Mouse (Mus musculus) stomach, postnatal 0 days (tissue): ENCODE measurements around the gene Rmnd5b. TPM values are rescaled to one million over a fixed set of nuclear protein-coding genes. Genes with fewer than 3 reads are reported as not detected.

ENCODE experiments used
- ATAC-seq: fragments of 200-750 bp; cut with Nextera tagmentation; 2 replicates; pipeline ENCODE4 v1.8.0; 2017; ENCODE audit not compliant: low FRiP score, low TSS enrichment
- DNase-seq: peaks from one replicate; pipeline ENCODE4 v3.0.0-alpha.2; 2016; ENCODE audit warnings: low spot score
- H3K27ac ChIP-seq: fragments of 300-500 bp; sonication (generic); replicated peaks from 2 replicates; pipeline ENCODE4 v1.5.1; 2014; ENCODE audit warnings: mild to moderate bottlenecking, control low read depth
- H3K27me3 ChIP-seq: fragments of 300-500 bp; sonication (generic); 2 replicates; pipeline ENCODE4 v1.6.1; 2014; ENCODE audit warnings: low read length; ENCODE audit not compliant: control insufficient read depth, insufficient read depth
- H3K36me3 ChIP-seq: fragments of 300-500 bp; sonication (generic); 2 replicates; pipeline ENCODE4 v1.6.1; 2014; ENCODE audit warnings: low read length, mixed read lengths; ENCODE audit not compliant: control insufficient read depth, insufficient read depth
- H3K4me1 ChIP-seq: fragments of 300-500 bp; sonication (generic); replicated peaks from 2 replicates; pipeline ENCODE4 v1.6.1; 2014; ENCODE audit warnings: antibody characterized with exemption; ENCODE audit not compliant: control insufficient read depth, insufficient read depth
- H3K4me2 ChIP-seq: fragments of 300-500 bp; sonication (generic); replicated peaks from 2 replicates; pipeline ENCODE4 v1.6.1; 2014; ENCODE audit warnings: low read depth, mild to moderate bottlenecking, control low read depth, moderate library complexity
- H3K4me3 ChIP-seq: fragments of 300-500 bp; sonication (generic); 2 replicates; pipeline ENCODE4 v1.5.1; 2014; ENCODE audit warnings: low read depth, low read length, control low read depth
- H3K9ac ChIP-seq: fragments of 300-500 bp; sonication (generic); 2 replicates; pipeline ENCODE4 v1.6.1; 2014; ENCODE audit warnings: mild to moderate bottlenecking, low read length, control low read depth, mixed read lengths
- H3K9me3 ChIP-seq: fragments of 300-500 bp; sonication (generic); 2 replicates; pipeline ENCODE4 v1.6.1; 2016; ENCODE audit warnings: low read length; ENCODE audit not compliant: control insufficient read depth
- CTCF ChIP-seq: IDR thresholded peaks from 2 replicates; pipeline ENCODE4 v1.5.1; 2016; ENCODE audit warnings: antibody characterized with exemption, low read depth, mild to moderate bottlenecking, moderate library complexity
- EP300 ChIP-seq: optimal IDR thresholded peaks from 2 replicates; pipeline ENCODE3; 2016; ENCODE audit warnings: antibody characterized with exemption
- WGBS: fragments of 180-500 bp; shearing (Covaris S2); extraction: QIAGEN DNeasy Blood & Tissue Kit; methylation state at CpG from one replicate; pipeline ENCODE4 v1.1.7; 2014; 5-methylcytosine and 5-hydroxymethylcytosine counted together
- polyA plus RNA-seq: library from polyadenylated mRNA; unstranded; fragments of >200 nt; fragmentation: Nextera tagmentation; extraction: Ambion mirVana; gene quantifications from 2 replicates; pipeline ENCODE4 v1.2.1, GENCODE M21; 2015

The Rmnd5b gene
- polyA plus RNA-seq, 1 experiment from 2014 or later = 34.6 TPM

DNA sequence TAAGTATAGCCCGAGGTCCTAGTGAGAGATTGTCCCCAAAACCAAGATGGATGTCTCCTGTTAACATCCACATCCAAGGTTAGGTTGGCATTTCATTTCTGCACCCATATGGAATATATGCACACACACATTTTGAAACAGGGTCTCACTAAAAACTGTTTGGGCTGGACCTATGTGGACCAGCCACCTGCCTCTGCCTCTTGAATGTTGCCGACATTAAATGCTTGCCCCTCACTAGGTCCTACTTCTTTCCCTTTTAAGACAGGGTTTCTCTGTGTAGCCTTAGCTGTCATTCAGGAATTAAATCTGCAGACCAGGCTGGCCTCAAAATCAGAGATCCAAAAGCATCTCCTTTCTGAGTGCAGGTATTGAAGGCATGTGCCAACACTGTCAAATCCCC is 38.1 kb downstream of the Rmnd5b start:
- Histone ChIP-seq H3K27ac (no peak overlapping the region), H3K4me2 (no peak overlapping the region), H3K9ac (no peak overlapping the region), H3K27me3 (no peaks in the 10 kb centered on the region), H3K9me3 (no peaks in the 10 kb centered on the region), H3K36me3 (peaks cover 61% of the 10 kb centered on the region), H3K4me1 (no peaks in the 10 kb centered on the region), H3K4me3 (no peak overlapping the region)
- DNase-seq (no peak), ATAC-seq (no peak)
- WGBS = 63% methylated on average over 2 of the region's 2 CpGs
- TF ChIP-seq EP300 (no peak), CTCF (no peak)

DNA sequence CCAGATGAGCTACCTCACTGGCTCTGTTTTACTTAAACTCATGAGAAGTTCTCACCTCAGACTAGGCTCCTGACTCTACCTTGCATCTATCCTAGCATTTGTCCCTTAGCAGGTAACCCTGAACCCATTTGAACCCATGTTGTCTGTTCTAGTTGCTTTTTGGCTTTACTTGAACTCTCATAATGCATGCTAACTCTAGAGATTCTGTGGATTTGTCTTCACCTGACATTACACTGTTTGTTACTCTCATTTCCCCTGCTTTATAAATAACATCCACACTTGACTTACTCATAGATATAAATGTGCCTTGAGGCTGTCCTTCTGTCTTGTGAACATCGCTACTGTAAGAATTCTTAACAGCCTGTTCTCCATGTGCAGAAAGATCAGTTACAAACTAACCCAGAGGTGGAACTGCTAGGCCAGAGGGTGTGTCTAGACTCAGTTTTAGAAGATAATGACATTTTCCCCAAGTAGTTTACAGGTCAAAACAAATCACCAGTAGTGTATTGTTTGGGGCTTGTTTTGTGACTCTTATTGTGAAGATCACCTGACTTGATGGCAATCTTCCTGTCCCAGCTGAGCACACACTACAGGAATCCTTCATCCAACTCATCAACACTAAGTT is 40.1 kb downstream of the Rmnd5b start:
- Histone ChIP-seq H3K4me1 (no peaks in the 10 kb centered on the region), H3K36me3 (peaks cover 49% of the 10 kb centered on the region), H3K4me2 (no peak overlapping the region), H3K4me3 (no peak overlapping the region), H3K9me3 (no peaks in the 10 kb centered on the region), H3K9ac (no peak overlapping the region), H3K27ac (no peak overlapping the region), H3K27me3 (no peaks in the 10 kb centered on the region)
- TF ChIP-seq EP300 = no peak
- TF ChIP-seq CTCF = no peak
- ATAC-seq = no peak
- DNase-seq = no peak
- 83% methylated on average over 1 of the region's 1 CpGs for WGBS

DNA sequence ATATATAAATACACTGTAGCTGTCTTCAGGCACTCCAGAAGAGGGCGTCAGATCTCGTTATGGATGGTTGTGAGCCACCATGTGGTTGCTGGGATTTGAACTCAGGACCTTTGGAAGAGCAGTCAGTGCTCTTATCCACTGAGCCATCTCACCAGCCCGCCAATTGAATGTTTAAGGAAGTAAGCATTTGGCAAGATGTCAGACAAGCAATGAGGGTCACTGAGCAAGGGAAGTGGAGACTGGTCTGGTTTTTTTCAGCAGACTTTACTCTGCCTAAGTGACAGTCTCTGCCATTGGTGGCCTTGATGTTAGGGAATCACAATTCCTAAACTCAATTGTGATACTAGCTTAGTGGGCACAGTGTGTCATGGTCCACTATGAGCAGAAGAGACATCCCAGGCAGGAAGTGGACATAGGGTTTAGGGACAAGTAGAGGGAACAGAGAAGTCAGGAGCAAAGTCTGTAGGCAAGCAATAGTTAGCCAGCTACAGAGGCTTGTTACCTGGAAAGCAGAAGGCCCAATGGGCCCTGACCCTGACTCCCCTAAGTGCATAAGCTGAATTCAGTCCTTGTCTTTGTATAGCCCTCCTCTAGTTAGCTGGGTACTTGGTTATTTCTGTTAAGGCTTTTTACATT is 40.9 kb downstream of the Rmnd5b start:
- Histone ChIP-seq H3K36me3 (peaks cover 42% of the 10 kb centered on the region), H3K4me2 (no peak overlapping the region), H3K9ac (no peak overlapping the region), H3K4me3 (no peak overlapping the region), H3K27ac (0 out of 2 replicates have a peak overlapping the region, but pooled peaks have one; percentile 31), H3K4me1 (no peaks in the 10 kb centered on the region), H3K9me3 (no peaks in the 10 kb centered on the region), H3K27me3 (no peaks in the 10 kb centered on the region)
- ATAC-seq = no peak
- WGBS = 53% methylated on average over 3 of the region's 3 CpGs
- TF ChIP-seq CTCF = no peak
- no peak for TF ChIP-seq EP300
- no peak for DNase-seq

DNA sequence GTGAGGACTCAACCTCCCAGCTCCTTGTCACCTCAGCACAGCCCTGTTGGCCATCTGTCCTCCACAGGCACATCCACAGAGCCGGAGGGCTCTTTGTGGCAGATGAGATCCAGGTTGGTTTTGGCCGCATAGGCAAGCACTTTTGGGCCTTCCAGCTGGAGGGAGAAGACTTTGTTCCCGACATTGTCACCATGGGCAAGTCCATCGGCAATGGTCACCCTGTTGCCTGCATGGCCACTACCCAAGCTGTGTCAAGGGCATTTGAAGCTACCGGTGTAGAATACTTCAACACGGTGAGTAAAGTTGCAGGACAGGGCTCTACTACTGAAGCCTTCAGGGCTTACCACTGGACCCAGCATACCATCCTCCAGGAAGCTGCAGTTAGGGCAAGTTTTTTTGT is 41.8 kb downstream of the Rmnd5b start:
- TF ChIP-seq CTCF (no peak), EP300 (no peak)
- Histone ChIP-seq H3K4me1 (no peaks in the 10 kb centered on the region), H3K4me3 (no peak overlapping the region), H3K9ac (no peak overlapping the region), H3K27ac (no peak overlapping the region), H3K36me3 (peaks cover 33% of the 10 kb centered on the region), H3K27me3 (no peaks in the 10 kb centered on the region), H3K9me3 (no peaks in the 10 kb centered on the region), H3K4me2 (no peak overlapping the region)
- WGBS = 89% methylated on average over 6 of the region's 6 CpGs
- DNase-seq = no peak
- 0 out of 2 replicates have a peak, but pooled peaks have one; percentile 24 for ATAC-seq

DNA sequence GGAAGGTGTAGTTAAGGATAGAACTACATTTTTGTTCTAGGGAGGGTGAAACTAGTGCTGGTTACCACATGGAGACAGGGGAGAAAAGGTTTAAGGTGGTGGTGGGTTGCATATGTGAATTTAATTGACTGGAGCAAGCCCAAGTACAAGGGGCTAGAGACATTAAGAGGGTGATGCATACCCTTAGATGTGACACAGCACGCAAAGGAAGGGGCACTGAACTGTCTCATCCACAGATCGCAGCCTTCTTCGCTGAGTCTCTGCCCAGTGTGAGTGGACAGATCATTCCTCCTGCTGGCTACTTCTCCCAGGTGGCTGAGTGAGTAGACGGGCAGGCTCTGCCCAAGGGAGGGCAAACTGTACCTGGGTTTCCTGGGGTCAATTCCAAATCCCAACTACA is 42.3 kb downstream of the Rmnd5b start:
- Histone ChIP-seq H3K4me3 (no peak overlapping the region), H3K4me2 (no peak overlapping the region), H3K9ac (no peak overlapping the region), H3K36me3 (peaks cover 29% of the 10 kb centered on the region), H3K27ac (no peak overlapping the region), H3K27me3 (no peaks in the 10 kb centered on the region), H3K4me1 (no peaks in the 10 kb centered on the region), H3K9me3 (no peaks in the 10 kb centered on the region)
- DNase-seq (no peak), ATAC-seq (no peak)
- 95% methylated on average over 4 of the region's 4 CpGs for WGBS
- TF ChIP-seq EP300 (no peak), CTCF (no peak)

DNA sequence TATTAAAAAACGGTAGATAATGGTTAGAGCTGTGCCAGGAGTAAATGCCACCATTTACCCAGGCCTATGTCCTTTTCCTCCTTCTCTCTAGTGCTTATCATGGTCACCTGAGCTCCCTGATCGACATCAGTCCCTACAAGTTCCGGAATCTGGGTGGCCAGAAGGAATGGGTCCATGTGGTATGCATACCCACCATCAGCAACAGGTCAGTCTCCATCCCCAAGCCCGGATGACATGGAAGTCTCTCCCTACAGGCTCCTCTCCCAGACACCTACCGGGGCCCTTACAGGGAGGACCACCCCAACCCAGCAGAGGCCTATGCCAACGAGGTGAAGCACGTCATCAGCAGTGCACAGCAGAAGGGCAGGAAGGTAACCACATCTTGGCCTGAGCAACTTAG is 43.8 kb downstream of the Rmnd5b start:
- Histone ChIP-seq H3K4me1 (no peaks in the 10 kb centered on the region), H3K36me3 (peaks cover 27% of the 10 kb centered on the region), H3K27me3 (no peaks in the 10 kb centered on the region), H3K27ac (no peak overlapping the region), H3K9ac (no peak overlapping the region), H3K9me3 (no peaks in the 10 kb centered on the region), H3K4me2 (no peak overlapping the region), H3K4me3 (no peak overlapping the region)
- 91% methylated on average over 7 of the region's 7 CpGs for WGBS
- TF ChIP-seq EP300 = no peak
- no peak for TF ChIP-seq CTCF
- 0 out of 2 replicates have a peak, but pooled peaks have one; percentile 13 for ATAC-seq
- DNase-seq = no peak
